Mouse (Mus musculus): ENCODE data around the gene Rbms2.

The Rbms2 gene

DNA sequence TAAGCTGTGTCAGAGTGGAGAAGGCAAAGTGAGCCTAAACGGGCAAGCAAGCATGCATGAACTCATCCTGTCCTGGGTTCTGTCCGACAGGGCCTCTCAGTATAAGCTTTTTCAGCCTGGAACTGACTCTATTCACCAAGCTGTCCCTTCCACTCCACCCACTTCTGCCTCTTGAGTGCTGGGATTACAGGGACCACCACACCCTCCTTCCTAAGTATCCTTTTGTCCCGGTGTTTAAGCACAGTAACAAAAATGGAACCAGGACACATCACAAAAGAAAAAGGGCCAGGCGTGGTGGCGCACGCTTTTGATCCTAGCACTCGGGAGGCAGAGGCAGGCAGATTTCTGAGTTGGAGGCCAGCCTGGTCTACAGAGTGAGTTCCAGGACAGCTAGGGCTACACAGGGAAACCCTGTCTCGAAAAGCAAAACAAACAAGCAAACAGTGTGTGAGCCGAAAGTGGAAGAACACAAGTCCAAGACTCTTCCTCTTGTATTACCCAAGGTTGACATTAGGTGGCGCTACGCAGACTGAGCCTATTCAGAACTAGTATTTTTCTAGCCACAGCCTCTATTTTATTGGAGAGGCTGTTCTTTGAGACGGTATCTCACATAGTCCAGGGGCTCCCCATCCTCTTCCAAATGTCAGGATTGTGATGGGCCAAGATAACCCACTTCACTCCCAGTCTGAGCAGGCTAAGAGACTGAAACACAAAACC is 39.7 kb downstream of the Rbms2 start:
- peak; percentile 42 for DNase-seq (ENCODE audit: low read depth, low spot score)

DNA sequence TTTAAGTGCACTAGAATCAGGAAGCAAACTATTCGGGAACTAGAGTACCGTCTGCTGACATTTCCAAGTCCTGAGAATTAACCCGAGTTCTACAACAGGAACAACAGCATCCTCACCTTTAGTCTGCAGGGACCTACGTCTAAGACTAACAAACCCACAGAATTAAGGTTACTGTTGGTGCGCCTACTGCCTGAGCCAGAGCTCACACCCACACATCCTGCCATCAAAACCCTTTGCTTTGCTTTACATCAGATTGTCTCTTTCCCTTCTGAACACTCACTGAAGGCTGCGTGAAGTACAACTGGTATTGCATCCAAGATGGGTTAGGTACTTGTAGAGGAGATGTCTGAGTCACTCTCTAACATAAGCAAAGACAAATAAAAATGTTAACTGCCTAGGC is 44.7 kb downstream of the Rbms2 start:
- DNase-seq (ENCODE audit: low read depth, low spot score) = no peak

DNA sequence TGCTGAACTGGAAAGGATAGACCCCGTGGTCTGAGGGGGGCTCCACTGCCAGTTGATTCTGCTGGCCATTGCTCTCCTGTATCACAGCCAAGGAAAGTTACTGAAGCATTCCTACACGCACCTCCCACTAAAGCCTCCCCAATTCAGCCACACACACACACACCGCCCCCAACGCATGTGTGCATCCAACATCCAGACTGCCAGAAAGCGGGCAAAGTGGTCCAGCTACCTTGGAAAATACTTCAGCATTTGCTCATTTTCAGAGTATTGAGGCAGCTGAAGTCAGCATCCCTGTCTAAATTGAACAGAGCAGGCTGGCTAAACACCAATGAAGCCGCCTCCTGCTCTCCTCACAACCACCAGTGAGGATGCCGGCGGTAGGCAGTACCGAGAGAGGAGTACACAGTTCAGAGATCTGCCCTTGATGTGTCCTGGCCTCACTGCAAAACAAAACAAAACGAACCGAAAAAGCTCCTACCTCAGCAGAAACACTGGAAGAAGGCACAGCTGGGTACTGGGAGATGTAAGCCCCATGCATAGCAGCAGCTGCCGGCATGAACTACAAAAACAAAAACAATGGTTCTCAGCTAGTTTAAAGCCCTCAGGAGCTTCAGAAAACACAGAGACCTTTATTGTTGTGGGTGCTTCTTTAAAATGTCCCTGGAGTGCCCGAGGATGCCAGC is 46.3 kb downstream of the Rbms2 start:
- DNase-seq (ENCODE audit: low read depth, low spot score) = no peak

DNA sequence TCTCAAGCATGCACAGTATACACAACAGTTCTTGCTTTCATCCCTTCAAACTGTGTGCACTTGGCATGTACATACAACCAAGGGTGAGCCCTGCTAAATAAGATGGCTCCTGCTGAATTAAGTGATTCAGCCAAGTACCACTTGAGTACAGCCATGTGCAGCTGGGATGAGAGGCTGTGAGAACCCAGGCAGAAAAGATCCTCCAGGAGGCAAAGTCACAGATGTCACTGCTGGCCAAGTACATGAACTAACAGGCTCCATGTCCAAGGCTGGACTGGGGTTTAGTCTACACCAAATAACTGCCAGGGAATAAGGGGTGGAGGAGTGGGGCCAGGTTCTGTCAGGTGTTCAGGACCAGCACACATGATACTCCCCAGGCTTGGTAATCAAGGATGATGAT is 48.3 kb downstream of the Rbms2 start:
- DNase-seq (ENCODE audit: low read depth, low spot score) = no peak

DNA sequence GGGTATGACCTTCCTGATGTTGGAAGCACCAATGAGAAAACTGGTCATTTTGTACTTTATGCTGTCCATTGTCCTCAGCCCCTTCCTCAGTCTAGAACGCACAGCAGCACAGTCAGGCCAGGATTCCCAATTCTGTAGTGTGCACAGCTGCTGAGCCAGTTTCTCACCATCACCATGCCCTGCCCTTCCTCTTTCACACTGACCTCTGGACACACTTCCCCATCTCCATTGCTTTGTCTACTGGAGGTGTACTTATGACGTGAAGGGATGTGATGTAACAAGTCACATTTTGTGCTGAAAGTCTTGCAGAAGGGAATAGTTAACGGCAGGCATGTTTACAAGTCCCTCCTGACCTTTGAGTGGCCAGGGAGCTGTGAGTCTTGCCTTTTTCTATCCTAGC is 48.8 kb downstream of the Rbms2 start:
- DNase-seq (ENCODE audit: low read depth, low spot score) = no peak

DNA sequence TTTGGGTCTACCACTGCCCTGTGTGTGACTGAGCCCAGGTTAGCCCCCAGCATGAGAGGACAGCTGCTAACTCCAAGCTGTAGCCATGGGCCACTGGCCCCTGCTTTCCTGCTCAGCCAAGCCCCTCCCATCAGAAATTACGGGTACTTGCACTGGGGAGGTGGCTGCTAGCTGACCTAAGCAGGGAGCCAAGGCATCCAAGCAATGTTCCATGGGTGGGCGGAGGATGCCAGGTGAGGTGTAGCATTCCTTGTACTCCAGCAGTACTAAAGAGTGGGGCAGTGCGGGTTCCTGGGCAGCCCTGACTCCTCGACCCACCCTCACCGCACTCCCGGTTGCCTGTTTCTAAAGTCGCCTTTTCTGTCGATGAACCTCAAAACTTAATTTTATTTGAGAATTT is 52.0 kb downstream of the Rbms2 start:
- no peak for DNase-seq (ENCODE audit: low read depth, low spot score)

DNA sequence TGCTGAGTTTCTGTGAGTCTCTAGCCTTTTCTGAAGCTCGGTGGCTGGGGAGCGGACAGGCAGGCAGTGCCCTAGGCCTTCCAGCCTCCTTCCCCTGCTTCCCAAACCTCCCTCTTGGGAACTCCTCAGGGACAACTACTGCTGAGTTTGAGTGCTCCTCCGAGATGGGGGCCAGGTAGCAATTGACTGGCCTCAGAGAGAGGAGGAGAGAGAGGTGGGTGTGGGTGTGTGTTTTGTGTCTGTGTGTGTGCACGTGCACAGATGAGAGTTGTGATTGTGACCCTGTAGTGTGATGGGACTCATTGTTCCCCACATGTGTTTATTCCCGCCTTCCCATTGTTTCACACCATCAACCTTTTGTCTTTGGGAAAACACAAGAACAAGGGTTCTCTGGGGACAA is 52.6 kb downstream of the Rbms2 start:
- no peak for DNase-seq (ENCODE audit: low read depth, low spot score)

DNA sequence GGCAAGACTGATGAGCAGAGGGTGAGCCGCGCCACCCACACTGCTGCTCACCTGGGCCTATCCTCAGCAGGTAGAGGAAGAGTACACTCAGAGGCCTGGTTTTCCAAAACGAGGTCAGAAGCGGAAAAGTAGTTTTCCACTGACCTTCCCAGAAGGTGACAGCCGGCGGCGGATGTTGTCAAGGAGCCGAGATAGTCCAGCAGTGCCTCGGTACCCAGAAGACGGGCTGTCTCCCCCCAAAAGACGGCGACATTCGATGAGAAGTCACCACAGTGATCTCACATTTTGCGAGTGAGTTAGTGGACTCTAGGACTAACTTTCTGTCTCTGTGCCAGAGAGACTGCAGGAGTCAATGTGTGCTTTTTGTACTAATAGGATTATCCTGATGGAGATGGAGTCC is 54.1 kb downstream of the Rbms2 start:
- DNase-seq (ENCODE audit: low read depth, low spot score) = no peak

DNA sequence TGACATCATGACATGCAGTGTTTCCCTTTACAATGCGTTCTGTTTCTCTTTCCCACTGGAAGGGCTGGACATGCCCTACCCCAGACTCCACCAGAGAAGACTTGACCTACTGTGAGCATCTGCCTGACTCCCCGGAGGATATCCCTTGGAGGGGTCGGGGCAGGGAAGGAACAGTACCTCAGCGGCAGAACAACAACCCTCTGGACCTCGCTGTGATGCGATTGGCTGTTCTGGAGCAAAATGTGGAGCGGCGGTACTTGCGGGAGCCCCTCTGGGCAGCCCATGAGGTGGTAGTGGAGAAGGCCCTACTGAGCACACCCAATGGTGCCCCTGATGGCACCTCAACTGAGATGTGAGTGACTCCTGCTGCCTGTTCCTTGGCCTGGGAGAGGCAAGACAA is 55.3 kb downstream of the Rbms2 start:
- DNase-seq (ENCODE audit: low read depth, low spot score) = no peak

DNA sequence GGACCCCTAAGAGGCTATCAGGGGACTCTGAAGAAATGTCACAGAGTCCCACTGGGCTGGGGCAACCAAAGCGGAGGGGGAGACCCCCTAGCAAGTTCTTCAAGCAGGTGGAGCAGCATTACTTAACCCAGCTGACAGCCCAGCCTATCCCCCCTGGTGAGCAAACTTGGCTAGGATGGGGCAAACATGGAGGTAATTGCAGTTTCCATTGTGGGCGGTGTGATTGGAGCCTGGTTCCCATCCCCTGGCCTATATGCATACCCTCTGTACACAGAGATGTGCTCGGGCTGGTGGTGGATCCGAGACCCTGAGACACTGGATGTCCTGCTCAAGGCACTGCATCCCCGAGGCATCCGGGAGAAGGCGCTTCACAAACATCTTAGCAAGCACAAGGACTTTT is 56.3 kb downstream of the Rbms2 start:
- no peak for DNase-seq (ENCODE audit: low read depth, low spot score)

DNA sequence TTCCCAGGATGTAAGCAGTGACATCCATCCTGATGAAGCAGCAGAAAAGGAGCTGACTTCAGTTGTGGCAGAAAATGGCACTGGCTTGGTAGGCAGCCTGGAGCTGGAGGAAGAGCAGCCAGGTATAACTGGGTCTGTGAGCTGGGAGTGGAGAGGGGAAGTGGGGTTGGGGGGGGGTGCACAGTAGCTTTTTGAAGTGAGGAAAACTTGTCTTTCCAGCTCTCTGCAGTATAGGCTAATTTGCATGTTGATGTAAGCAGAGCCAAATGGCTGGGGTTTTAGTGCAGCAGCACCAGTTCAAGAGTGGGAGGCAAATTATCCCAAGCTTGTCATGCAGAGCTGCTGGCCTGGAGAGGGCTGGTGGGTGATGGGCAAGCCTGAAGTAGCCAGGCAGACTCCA is 68.9 kb downstream of the Rbms2 start:
- no peak for DNase-seq (ENCODE audit: low read depth, low spot score)

DNA sequence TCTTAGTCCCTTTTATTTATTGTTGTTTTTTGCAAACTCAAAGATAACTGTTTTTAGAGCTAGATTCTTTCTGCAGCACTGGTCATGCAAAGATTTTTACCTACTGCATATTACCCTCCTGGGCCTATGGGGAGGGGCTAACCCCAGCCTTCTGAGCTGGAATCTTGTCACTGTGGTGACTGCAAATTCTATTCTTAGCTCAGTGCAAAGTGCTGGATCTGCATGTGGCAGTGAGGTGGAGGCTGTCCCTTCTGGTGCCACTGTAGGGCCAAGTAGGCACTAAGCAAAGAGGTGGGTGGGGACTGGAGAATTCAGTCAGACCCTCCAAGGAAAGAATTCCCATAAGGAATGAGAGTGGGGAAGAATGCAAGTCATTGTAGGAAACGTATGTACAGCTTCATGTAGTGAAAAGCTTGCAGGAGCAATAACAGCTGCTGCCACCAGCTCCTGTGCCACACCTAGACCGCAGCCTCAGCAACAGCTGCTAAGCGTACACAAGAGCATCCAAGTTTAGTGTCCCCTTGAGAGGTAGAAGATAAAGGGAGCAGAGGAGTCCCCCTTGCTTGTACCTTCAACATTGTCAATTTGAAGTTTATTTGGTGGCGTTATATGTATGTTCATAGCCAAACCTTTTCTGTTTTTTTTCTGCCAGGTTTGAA is 69.9 kb downstream of the Rbms2 start:
- no peak for DNase-seq (ENCODE audit: low read depth, low spot score)

DNA sequence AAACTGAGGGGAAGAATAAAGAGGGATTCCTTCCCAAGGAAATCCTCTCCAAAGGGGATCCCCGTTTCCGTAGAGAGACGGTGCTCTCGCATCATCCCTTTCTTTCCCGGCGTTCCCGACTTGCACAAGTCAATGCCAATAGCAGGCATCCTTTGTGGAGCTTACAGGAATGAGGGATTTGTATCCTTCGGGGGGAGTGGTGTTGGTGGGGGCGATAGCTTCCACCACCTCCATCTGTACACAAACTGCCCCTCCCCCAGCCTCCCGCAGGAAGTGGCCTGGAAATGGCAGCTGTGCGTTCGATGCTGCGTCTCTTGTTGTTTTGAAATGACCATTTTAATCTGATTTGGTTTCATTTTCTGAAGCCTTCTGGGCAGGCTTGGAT is 82.5 kb downstream of the Rbms2 start:
- no peak for DNase-seq (ENCODE audit: low read depth, low spot score)

DNA sequence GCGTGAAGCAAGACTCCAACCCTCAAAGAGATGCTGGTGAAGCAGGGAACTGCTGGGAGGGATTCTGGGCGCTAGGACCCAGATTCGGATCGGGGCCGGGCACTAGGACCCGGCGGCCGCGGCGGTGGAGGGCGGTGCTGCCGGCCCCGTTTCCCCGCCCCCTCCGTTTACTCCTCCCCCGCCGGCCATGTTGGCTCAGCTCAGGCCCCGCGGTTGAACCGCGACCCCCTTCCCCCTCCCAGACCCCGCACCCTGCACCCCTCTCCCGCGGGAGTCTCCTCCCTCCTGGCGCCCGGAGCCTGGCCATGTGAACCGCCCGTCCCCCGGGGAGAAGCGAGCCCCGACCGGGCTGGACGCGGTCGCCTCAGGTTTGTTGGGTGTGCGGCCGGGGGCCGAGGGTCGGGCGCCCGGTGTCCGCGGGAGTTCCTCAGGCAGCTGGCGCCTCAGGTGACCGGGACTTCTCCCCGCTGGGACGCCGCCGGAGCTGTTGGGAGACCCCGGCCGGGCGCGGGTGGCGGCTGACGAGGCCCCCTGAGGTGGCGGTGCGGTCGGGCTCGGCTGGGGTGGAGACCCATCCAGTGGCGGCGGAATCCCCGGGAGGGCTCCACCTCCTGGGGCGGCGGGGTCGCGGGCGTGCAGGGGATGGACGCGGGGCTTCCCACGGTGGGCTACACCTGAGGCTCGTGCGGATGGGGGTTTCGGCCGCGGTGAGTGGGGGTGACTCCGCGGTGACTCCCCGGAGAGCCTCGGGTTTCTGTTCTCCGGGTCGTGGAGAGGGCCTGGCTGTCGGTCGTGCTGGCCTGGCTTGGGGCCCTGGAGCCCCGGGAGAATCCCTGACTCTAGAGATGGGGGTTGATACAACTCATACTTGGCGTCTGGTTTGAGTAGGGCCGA is 83.2 kb downstream of the Rbms2 start:
- DNase-seq (ENCODE audit: low read depth, low spot score) = peak; percentile 81

DNA sequence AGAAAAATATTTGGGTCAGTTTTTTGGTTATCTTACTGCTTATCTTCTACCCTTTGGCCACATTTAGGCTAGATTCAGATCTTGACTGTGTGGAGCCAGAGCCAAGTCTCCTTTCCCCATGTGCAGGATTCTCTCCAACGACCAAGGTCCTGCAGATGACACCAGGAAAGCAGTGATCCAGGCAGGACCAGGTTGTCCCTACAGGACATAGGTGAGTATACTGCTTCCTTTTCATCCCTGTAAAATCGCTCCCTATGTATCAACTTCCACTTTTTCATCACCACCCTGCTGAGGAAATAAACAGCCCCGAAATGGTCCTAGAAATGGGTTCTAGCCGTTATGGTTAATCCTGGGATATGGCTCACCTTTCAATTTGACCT is 83.8 kb downstream of the Rbms2 start:
- no peak for DNase-seq (ENCODE audit: low read depth, low spot score)

DNA sequence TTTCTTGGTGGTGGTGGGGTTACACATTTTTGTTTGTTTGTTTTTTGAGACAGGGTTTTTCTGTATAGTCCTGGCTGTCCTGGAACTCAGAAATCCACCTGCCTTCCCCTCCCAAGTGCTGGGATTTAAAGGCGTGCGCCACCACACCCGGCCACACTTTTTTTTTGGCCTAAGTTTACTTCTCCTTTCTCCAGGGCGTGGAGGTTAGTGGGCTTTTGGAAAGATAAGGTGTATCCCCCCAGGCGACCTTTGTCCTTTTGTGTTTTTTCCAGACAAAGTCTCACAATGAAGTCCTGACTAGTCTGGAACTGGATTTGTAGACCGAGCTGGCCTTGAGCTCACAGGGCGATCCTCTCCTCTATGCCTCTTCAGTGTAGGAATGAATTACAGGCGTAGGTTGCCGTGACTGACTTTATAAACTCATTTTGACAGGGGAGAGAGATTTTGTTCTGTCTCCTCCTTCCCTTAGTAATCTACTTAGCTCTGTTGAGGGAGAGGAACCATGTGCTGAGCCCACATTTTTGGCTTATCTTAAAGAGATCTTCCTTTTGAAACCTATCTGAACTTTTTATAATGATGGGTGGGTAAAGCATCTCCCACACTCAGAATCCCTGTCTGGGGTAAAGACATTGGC is 85.0 kb downstream of the Rbms2 start:
- no peak for DNase-seq (ENCODE audit: low read depth, low spot score)

DNA sequence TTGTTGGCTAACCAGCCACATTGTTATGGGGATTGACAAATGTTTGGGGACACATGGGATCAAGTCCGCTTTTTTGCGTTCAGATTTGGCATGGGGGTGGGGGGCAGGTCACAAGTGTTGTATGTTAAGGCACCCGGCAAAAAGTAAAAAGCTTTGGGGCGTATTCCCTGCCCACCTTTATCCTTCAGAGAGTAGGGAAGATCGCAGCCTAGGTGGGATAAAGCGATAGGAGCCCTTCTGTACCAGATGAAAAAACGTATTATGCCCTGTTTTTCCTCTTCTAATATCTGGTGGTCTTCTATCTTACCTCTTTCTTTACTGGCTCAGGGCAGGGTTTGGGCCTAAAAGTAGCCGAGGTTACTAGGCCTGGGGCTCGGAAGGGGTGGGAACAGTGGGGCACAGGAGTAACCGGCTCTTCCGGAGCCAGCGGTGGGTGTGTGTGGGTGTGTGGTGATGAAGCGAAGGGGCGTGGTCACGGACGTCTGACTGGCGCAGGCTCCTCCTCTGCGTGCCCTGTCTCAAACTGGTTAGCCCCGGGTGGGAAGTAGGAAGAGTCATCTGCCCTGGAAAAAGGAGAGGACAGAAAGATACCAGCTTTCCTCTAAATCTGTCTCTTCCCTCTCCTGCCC is 85.6 kb downstream of the Rbms2 start:
- peak; percentile 71 for DNase-seq (ENCODE audit: low read depth, low spot score)

DNA sequence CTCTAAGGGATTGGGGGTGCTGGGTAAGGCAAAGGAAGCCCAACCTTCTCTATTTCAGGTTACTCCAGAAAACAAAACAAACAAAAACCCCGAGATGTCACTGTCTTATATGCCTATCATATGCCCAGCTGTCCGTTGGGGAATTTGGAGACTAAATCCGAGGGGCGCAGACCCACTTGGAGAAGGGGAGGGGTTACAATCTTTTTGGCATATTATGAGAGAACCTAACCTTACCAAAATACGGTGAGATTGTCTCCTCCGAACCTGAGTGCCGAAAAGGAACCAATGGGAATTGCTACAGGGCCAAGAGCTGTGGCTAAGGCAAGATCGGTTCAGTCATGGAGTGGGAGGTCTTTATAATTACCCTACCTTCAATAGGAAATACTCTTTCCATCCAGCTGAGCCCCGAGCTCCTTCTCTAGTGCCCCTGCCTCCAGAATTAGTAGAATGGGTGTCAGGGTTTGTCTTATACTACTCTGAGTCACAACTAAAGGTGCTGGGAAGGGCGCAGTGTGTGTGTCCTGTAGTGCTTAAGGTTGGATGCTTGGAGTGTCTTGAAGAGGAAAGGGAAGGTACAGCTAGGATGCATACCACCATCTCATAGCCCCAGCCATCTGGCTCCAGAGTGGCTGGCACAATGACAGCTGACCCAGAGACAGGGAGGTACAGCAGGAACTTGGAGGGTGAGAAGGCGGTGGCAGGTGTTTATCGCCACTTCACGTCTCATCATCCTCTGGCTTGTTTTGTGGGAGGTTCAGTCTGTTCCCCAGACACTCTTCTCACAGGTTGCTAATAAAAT is 86.4 kb downstream of the Rbms2 start:
- no peak for DNase-seq (ENCODE audit: low read depth, low spot score)

DNA sequence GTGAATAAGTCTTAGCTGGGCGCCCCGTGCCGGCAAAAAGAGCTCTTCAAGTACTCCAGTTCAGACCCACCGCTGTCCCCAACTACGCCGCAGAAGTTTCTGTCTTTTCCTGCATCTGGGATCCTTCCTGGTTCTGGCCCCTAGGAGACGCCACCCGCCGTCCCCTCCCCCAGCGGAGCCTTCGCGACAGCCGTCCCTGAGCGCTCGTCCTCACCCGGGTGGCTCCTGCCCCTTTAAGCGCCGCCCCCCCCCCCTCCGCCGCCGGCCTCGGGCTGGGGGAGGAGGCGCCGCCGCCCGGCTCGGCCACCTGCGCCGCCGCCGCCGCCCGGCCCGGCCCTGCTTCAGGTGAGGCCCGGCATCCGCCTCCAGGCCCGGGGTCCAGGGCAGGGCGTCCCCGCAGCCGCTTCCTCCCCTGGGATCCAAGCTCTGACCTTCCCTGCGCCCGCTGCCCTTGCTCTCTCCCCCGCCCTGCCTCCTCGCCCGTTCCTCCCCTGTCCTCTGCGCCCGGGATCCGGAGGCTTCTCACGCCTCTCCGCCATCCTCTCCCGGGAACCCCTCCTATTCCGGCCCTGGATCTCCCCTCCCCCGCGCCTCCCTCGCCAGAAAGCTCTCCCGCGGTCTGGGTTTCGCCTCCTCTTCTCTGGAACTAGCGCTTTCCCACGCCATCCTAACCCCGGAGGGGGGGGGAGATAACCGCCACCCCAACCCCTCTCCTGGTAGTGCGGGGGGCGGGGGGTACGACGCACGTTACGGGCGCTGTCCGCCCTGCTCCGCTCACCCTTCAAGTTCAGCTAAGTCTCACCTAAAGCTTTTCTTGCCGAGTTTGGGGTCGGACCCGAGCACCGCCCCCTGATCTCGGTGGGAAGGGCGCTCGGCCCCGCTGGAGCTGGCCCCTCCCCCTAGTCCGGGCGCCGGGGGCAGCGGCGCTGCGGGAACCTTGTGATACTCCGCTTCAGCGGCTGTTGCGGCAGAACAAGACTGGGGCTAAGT is 87.3 kb downstream of the Rbms2 start:
- peak; percentile 55 for DNase-seq (ENCODE audit: low read depth, low spot score)
